Mouse (Mus musculus) adrenal gland, postnatal 14 days (tissue): Measurements from ENCODE around the gene Prss57. TPM values are rescaled to one million over a fixed set of nuclear protein-coding genes. Genes with fewer than 3 reads are reported as not detected.

ENCODE experiments used
- DNase-seq: peaks from one replicate; pipeline ENCODE4 v3.0.0; 2021; ENCODE audit warnings: mixed read lengths
- long read RNA-seq, 2 experiments: library from polyadenylated mRNA; stranded (forward); transcript quantifications; one replicate each; pipeline ENCODE4 v2.0.0; 2021
- total RNA-seq: library from RNA; stranded (reverse); gene quantifications from 2 replicates; pipeline ENCODE4 v1.2.3, GENCODE M21; 2021

Prss57 gene
- not detected in 2 replicates for total RNA-seq
- long read RNA-seq, experiment 1, partial matches to known transcripts, result 1 of 1 reads
- long read RNA-seq, experiment 1, other reads (novel, unspliced or antisense), result 0 of 1 reads
- long read RNA-seq, experiment 2, result 0 reads

- no peak for DNase-seq
Measured at GRCm38 (mm10) chr10:79790861-79791260, at the start of gene Prss57. Gene Prss57 (minus strand): TSS chr10:79790961.

DNA sequence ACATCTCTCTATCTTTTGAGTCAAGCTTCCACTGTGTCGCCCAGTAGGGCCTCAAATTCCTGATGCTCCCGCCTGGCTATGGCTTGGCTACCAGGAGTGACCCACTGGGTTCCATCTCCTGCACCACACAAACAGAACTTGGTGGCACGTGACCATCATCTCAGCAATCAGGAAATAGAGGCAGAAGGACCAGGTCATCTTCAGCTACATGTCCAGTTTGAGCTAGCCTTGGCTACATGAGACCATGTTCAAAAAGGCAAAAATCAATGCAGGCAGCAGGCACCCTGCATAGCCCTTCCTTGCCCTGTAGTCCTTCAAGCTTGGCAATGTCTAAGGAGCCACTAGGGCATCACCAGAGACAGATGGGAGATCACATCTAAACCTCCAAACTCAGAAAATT, 49.3 kb upstream of the Prss57 start:
- no peak for DNase-seq

- DNase-seq, result no peak
Measured at GRCm38 (mm10) chr10:79838151-79838550, 47.4 kb upstream of the Prss57 start.

DNA sequence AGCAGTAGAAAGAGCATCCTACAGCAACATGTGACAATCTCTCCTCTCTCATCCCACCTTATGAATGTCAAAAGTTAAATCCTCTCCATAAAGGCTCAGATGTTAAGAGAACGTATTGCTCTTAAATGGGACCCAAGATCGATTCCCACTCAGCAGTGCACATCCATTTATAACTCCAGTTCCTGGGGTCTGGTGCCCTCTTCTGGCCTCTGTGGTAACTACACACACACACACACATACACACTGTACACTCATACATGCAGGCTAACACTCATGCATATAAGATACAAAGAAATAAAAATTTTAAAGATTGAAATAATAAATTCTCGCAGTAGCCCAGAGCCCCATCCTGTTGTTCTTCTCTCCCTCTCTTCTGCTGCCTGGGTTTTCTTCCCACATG, 46.2 kb upstream of the Prss57 start:
- no peak for DNase-seq

DNA sequence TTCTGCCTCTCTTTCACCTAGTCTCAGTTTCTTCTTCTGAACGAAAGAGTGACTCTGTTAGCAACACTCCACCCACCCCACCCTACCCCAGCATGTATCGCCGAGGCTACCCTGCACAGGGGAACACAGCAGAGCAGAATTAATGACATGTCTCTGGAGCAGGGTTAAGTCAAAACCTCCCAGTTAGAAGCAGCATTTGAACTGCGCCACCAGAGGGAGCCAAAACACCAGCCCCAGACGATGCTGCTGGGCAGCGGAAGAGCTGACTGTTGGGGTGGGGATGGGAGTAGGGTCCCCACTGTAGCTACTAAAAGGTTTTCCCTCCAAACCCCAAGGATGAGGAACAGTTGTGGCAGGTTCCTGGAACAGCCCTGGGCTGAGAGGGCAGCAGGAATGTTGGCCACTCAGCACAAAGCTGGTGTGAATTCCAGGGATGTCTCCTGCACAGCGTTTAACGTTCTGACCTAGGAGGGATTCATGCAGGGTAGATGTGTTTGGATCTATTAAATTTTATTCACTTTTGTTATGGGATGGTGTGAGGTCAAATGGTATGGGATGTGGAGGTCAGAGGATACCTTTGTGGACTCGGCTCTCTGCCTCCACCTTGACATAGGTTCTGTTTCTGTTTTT, 44.1 kb upstream of the Prss57 start:
- DNase-seq, result peak; percentile 87

DNA sequence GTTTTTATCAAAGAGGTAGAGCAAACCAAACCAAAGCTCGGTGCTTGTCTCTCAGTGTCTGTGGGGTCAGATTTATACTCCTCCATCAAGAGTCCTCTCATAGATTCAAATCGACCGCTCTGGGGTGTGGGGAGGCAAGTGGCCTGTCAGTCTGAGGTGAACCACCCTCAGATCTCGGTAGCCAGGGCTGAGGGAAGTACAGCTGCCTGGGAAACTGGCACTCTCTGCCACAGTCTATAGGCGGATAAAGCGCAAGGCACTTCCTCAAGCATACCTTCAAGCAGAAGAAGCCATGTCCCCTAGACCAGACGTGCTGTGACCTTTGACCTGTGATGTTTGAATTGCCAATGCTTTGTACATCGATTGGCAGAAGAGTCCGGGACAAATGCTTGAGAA, 42.0 kb upstream of the Prss57 start:
- no peak for DNase-seq

GRCm38 (mm10) chr10:79832026-79832785, 41.4 kb upstream of the Prss57 start:
- DNase-seq, result no peak

- DNase-seq, result no peak
Measured at GRCm38 (mm10) chr10:79831583-79831982, 40.8 kb upstream of the Prss57 start.

DNA sequence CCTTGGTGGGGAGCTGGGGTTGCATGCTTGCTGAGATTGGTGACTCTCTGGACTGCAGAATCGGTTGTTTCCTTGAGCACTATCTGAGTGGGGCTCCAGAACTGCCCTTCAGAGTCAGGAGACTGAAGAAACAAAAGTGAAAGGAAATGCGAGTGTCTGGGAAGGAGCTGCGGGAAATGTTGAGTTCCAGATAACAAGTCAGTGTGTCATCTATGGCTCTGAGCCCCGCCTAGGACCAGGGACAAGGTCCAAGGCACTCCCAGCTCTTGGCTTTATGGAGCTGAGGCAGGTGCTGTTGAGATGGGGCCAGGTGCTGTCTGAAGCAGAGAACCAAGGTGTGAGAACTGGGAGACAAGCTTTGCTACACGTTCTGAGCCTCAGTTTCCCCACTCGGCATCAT, 33.7 kb upstream of the Prss57 start:
- DNase-seq, result peak; percentile 45

DNA sequence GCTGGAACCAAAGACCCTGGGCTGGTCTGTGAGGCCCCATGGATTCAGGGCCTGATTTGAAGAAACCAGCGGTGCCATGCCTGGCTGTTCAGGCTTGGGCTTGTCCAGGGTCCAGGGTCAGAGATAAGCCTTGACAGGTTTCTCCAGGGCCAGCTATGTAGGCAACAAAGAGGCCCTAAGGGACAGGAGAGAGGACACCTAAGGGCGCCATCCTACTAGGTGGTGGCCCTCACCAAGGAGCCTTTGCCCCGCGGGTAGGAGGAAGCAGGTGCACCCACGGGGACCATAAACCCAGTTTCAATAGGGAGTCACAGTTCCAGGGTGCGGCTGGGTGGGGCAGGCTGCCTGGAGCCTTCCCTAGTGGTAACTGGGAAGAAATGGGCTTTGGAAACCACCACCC, 32.2 kb upstream of the Prss57 start:
- DNase-seq, result no peak

GRCm38 (mm10) chr10:79822372-79822771, 31.6 kb upstream of the Prss57 start:
- DNase-seq, result no peak

GRCm38 (mm10) chr10:79821731-79822130, 31.0 kb upstream of the Prss57 start:
- DNase-seq, result no peak

DNA sequence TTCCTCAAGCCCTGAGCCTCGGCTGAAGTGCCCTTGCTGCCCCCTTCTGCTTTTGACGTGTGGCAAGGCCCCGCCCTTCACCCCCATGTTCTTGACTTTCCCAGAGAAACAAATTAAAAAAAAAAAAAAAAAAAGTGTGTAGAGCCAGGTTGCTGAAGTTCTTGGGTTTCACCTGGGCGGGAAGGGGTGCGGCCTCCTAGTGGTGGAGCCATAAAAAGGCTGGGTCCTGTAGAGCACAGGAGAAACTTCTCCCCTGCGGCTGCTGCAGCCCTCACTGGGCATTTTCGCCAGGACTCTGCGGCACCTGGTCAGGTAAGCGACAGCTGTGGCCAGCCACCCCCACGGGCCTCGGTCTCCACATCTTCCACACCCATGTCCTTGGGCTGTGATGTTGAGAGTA, 30.0 kb upstream of the Prss57 start, which contains the start of gene Misp:
Gene Misp, plus strand, starts transcription at position 208 of the 400 bp plus-strand sequence.
- no peak for DNase-seq

DNA sequence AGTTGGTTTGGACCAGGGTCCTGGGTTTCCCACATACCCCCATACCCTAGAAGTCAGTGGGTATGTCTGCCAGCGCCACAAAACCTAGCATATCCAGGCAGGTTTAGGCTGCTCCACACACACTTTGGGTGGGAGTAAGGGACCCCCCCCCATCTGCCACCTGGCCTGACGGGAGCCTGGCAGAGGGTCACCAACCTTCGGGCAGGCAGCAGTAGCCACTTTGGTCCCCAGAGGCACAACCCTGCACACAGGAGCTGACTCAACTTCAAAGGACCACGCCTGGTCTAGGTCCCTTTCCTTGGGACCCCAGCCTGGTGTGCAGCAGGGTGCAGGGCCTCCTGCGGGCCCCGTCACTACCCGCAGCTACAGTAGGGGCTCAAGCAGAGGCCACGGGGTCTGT, 29.5 kb upstream of the Prss57 start:
- DNase-seq, result no peak

GRCm38 (mm10) chr10:79819606-79820005, 28.8 kb upstream of the Prss57 start:
- no peak for DNase-seq

GRCm38 (mm10) chr10:79818225-79818624, 27.5 kb upstream of the Prss57 start:
- DNase-seq, result no peak

DNA sequence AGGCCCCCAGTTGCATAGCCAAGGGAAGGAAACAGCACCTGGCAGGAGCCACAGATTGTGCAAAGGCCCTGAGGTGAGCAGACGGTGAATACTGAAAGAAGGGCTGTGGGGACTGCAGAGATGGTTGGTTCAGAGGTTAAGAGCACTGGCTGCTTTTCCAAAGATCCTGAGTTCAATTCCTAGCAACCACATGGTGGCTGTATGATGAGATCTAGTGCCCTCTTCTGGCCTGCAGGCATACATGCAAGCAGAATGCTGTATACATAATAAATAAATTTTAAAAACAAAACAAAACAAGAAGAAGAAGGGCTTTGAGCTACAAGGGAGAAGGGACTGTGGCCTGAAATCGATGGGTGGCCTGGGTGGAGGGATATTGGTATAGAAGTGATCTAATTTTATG, 26.4 kb upstream of the Prss57 start:
- no peak for DNase-seq

DNA sequence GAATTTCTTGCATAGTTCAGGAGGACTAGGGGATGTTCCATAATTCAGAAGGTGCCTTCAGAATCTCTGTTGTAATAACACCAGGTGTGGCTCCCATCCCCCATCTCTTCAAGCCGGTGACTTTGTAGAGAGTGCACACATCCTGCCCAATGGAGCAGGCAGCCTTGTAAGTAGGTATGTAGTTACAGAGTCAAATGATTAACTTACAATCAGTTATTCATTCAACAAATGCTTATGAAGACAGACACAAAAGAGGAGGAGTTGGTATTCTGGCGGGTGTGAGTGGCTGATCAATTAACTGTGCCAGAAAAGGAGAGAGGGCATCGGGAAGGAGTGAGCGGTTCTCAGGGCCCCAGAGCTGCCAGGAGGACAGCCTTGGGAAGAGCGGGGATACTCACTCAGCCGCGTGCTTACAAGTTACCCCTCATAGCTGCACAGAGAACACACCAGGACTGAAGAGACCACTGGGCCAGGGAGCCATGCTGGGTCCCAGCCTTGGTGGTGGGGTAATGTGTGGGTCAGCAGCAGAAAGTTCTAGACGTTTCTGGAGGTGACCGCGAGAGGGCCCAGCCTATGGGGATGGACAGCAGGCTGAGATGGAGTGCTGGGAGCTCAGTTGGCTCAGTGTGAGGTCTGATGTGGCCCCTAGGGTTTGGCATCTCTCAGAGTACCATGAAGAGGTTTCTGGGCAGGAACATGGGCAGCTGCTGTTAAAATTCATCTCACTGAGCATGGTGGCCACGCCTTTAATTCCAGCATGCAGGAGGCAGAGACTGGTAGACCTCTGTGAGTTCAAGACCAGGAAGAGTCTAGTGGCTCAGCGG, 25.1 kb upstream of the Prss57 start:
- no peak for DNase-seq

GRCm38 (mm10) chr10:79814271-79814842, 23.6 kb upstream of the Prss57 start:
- no peak for DNase-seq

GRCm38 (mm10) chr10:79811736-79812637, 21.2 kb upstream of the Prss57 start:
- peak; percentile 92 for DNase-seq

GRCm38 (mm10) chr10:79808728-79809127, 18.0 kb upstream of the Prss57 start:
- DNase-seq, result no peak
